Mouse (Mus musculus): ENCODE data around the gene Mrgprh.

The Mrgprh gene

GRCm38 (mm10) chr17:12921073-12921472 lies 45.2 kb downstream of the Mrgprh start:
- no peak for DNase-seq (ENCODE audit: low spot score)

- DNase-seq (ENCODE audit: low spot score), result no peak
Observed at GRCm38 (mm10) chr17:12925001-12925400, 49.2 kb downstream of the Mrgprh start.

GRCm38 (mm10) chr17:12925703-12926180 lies 49.9 kb downstream of the Mrgprh start:
- DNase-seq (ENCODE audit: low spot score), result no peak

Measured in left cerebral cortex, adult 11 months (tissue).